Mouse (Mus musculus) erythroid progenitor cell, adult 5-6 weeks (primary cell): ENCODE measurements around the gene Cog5. TPM values are rescaled to one million over a fixed set of nuclear protein-coding genes. Genes with fewer than 3 reads are reported as not detected.
A peak's percentile ranks its signal among the peaks of the same experiment; 100 is the strongest.

Source experiments
- ATAC-seq: replicated peaks from 2 replicates; pipeline ENCODE4 v1.8.0; 2016; ENCODE audit warnings: moderate number of reproducible peaks, mild to moderate bottlenecking, moderate TSS enrichment, inconsistent platforms; ENCODE audit not compliant: poor library complexity, low FRiP score, severe bottlenecking
- total RNA-seq, 2 experiments: library from RNA; stranded (forward) in 1 of 2; stranded (reverse) in 1 of 2; fragments of 150-400 nt in 1 of 2; fragments of 186-747, 209-891 nt in 1 of 2; gene quantifications; 2 replicates each; pipeline versions ENCODE4 v1.2.3 to v1.2.4; 2015 to 2017; ENCODE audit warnings: low replicate concordance in 2 of 2

The Cog5 gene
- total RNA-seq, 2 experiments from 2014 or later = 7.0 to 16.8 TPM

- no peak for ATAC-seq
These were observed 228.1 kb downstream of the Cog5 start for GRCm38 (mm10) chr12:31882736-31883135.

DNA sequence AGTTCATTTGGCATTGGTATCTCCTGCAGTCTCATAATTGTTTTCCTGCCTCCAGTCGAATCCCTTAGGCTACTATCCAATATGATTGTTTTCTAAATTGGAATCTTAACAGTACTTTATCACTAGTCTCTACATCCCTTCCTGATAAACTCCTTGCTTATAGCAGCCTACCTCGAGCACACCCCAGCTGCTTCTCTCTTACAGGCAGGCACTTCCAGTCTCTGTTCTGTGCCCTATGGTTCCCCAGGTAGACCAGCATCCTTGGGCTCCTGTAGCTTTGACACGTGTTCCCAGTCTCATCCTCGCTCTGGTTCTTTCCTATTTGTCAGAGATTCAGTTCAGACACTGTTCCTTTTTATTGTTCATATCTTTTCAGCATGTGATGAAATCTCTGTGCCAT lies 229.7 kb downstream of the Cog5 start:
- no peak for ATAC-seq

DNA sequence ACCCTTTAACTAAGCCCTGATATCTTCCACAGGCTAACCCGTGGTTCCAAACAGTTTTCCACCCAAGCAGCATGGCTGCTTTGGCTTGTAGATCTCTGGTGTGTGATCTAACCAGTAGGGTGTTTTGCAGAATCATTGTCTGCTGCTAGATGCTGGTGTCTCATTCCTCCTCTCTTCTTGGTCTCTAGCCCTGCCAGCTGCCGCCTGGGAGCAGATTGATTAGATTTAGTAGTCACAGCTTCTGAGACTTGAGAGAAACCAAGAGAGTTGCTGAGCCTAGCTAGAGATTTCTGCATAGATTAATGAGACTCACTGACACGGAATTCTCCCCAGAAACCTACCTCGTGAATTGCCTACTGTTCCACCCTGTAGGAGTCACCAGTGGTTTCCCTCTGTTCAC lies 230.4 kb downstream of the Cog5 start:
- no peak for ATAC-seq

DNA sequence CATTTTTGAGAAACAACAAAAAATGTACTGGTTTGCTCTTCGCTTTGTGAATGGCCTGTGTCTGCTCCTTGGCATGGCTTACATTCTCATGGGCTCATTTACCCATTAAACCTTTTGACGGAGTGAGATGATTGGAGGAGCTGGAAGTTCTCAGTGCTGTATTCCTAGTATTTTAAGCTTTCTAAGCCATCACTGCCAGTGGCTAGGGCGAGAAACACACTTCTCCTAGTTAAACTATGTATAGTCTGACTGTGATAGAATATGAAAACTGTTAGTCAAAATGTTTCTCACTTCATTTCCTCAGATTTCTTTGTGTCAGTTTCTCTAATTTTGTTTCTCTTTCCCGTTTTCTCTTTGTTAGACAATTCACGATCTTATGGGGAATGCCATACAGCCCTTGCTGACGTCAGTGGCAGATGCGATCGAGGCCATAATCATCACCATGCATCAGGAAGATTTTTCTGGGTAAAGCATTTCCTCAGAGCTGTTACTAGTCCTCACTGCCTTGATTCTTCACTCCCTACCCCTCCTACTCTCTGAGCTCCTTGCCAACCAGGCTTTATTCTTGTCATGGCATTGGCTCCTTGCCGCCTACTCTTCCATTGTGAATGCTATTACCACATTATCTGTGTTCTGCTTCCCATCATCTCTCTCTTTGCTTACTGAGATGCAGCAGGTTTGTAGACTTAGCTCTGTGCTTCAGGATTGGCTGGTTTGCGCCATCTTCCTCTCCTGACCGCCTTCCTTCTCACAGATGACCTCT lies 231.4 kb downstream of the Cog5 start:
- ATAC-seq = no peak

DNA sequence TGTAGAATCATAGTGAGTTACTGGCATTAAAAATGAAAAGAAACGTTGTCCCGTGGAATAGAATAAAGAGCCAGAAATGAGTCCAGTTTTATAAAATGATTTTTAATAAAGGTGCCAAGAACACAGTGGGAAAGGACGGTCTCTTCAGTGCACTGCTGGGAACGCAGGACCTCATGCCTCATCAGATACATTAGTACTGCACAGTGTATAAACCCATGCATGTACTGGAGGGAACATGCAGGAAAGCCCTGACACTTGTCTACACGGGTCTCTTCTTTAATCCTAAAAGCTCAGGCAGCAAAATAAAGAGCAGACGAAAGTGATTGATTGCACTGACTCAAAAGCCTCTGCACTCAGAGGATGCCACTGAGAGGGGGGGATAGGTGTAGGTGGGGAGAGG lies 236.0 kb downstream of the Cog5 start:
- ATAC-seq = no peak

DNA sequence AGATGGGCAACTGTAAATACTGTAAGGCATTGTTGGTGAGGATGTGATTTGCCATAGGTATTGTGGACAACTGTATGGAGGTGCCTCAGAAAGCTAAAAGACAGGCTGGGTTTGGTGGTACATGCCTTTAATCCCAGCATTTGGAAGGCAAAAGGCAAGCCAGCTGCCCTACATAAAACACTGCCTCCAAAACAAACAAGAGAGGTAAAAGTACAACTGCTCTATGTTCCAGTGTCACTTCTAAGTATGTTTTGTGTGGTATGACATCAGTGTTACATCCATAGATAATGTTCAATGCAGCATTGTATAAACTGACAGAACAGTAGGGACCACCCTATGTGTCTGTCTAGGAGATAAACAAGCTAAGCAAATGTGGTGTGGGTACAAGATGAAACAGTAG lies 237.4 kb downstream of the Cog5 start:
- ATAC-seq = no peak

GRCm38 (mm10) chr12:31892771-31893170 lies 238.1 kb downstream of the Cog5 start:
- ATAC-seq = no peak

- no peak for ATAC-seq
These were observed 240.5 kb downstream of the Cog5 start for GRCm38 (mm10) chr12:31895095-31895734.

- ATAC-seq = no peak
These were observed 241.2 kb downstream of the Cog5 start for GRCm38 (mm10) chr12:31895888-31896287.

- ATAC-seq = no peak
These were observed 241.6 kb downstream of the Cog5 start for GRCm38 (mm10) chr12:31896295-31896694.

DNA sequence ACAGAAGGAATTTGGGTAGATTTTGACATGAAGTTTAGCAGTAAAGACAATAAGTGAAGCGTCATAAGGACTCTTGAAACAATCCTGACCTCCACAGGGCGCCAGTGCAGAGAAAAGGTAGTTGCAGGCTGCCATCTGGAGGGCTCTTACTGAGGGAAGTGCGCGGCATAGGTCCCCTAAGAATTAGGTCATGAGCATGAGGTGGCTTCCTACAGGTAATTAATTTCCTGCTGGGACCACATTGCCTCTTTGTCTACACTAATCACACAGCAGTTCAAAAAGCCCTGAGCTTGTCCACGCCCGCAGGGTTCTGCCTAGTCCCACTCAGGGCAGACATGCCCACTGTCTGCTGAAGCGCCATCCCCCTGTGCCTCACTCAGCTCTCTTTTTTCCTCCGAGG lies 242.3 kb downstream of the Cog5 start:
- ATAC-seq = no peak

- ATAC-seq = no peak
These were observed 242.8 kb downstream of the Cog5 start for GRCm38 (mm10) chr12:31897456-31897855.

- no peak for ATAC-seq
These were observed 245.8 kb downstream of the Cog5 start for GRCm38 (mm10) chr12:31900391-31900914.

GRCm38 (mm10) chr12:31905696-31906551 lies 251.3 kb downstream of the Cog5 start:
- ATAC-seq = peak; percentile 58; the same call in 1 of the 2 replicates

DNA sequence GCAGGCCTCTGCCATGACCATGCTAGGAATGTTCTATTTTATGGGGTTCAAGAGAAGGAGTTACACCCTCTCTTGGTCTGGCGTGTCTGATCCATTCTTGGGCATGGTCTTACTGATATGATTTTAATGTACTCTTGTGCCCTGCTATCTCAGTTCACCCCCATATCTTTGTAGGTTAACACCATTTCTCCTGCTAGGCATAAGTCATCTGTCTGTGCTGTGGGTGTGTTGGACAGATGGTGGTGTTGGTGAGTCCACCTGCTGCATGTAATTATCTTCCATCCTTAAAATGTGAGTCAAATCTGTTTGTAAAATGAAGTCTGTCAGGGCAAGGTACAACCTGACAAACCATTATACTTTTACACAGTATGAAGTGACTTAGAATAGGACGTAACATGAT lies 252.8 kb downstream of the Cog5 start:
- 0 out of 2 replicates have a peak, but pooled peaks have one; percentile 54 for ATAC-seq

GRCm38 (mm10) chr12:31912966-31913551 lies 258.4 kb downstream of the Cog5 start:
- ATAC-seq = no peak

- ATAC-seq = no peak
These were observed 258.9 kb downstream of the Cog5 start for GRCm38 (mm10) chr12:31913614-31914013.

DNA sequence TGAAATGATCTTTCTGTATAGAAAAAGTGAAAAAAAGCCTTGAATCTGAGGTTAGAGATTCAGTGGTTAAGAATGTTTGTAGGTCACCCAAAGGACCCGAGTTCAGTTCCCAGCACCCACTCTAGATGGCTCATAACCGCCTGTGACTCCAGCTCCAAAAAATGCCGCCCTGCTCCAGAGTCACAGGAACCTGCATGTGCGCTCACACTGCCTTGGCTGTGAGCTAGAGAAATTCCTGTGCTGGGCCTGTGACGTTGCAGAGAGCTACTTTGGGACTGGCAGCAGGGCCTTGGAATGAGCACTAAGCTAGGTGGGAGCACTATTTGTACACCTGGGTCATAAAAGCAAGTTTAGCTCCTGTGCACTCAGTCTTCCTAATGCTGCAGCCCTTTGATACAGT lies 262.0 kb downstream of the Cog5 start:
- no peak for ATAC-seq

DNA sequence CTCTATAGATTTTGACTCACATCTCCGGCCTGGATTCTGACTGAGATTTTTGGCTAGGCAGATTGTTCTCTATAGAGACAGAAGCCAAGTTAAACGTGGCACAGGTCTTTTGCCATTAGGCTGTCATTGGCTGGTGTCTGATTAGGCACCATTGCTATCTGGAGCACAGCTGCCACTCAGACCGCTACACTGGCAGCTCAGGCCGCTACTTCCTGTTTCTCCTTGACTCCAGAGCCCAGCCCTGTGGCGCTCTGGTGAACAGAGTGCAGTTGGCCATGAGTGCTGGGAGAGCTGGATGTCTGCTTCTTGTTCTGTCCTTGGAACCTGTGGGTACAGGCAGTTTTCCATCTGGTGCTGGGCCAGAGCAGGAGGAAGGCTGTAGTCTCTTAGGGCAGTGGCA lies 262.6 kb downstream of the Cog5 start:
- peak; percentile 62; the same call in 1 of the 2 replicates for ATAC-seq
